Mouse (Mus musculus) cortical plate, adult 2 months (tissue): ENCODE results near the gene Cd5l.

ENCODE experiments used
- CTCF ChIP-seq: fragments of 200-500 bp; IDR thresholded peaks from 2 replicates; pipeline ENCODE4 v1.5.1; 2011; ENCODE audit warnings: mild to moderate bottlenecking, control low read depth, low read length; ENCODE audit not compliant: insufficient read depth; ENCODE audit errors: extremely low read depth
- POLR2A ChIP-seq: fragments of 200-500 bp; IDR thresholded peaks from 2 replicates; pipeline ENCODE4 v1.6.1; 2011; ENCODE audit warnings: mild to moderate bottlenecking, low read length, control low read depth; ENCODE audit not compliant: insufficient read depth; ENCODE audit errors: extremely low read depth

- no peak for TF ChIP-seq CTCF
- no peak for TF ChIP-seq POLR2A
Observed at GRCm38 (mm10) chr3:87390935-87391334, 33.3 kb downstream of the Cd5l start.
